Mouse (Mus musculus): Measurements from ENCODE around the gene Gpc1. TPM values are rescaled to one million over a fixed set of nuclear protein-coding genes. Genes with fewer than 3 reads are reported as not detected.

Gpc1 gene
- total RNA-seq (2023): 5.1 TPM

DNA sequence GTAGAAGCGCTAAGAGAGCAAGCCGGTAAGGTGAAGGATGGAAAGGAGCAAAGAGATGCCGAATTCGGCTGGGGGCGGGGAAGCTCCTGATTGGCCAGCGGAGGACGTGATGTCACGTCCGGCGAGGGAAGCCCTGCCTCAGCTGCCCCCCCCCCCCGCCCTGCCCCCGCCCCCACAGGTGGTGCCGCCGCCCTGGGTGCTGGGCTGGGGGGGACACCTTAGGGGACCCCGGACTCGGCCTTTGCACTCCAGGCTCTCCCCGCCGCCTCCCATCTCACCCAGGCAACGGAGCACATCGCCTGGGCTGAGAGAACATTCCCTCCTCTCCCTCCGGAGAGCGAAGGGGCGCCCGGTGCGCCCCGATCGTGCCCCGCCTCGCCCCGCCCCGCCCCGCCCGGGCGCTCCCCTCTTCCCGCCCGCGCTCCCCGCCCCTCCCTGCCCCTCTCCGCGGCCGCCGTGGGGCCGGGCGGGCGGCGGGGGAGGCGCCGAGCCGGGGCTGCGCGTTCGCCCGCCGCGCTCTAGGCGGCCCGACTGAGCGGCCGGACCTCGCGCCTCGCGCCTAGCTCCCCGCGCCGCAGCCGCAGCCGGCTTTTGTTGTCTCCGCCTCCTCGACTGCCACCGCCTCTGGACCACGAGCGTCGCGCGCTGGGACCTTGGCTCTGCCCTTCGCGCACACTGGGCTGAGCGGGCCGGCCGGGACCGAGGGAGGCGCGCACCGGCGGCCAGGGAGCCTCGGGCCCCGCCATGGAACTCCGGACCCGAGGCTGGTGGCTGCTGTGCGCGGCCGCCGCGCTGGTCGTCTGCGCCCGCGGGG, at the start of gene Gpc1:
Gene Gpc1 (plus strand): TSS at position 458 of the 814 bp plus-strand sequence.

DNA sequence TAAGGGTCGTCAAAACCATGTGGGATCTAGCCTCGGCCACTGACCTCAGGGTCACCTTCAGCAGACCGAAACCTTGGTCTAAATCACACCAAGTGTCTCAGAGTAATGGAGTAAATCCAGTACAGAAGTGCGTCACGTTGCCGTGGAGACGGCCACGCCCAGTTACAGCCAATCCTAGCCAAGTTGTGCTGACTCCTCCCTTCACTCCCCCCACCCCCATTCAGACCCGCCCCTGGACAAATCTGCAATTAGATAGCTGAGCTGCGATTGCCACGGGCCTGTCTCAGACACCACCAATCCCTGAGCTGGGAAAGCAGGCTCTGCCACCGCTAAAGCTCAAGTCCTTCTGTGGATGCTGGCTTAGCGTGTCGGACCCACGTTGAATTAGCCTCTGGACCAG, 71.3 kb downstream of the Gpc1 start, which contains the start of gene Ankmy1:
Gene Ankmy1 (minus strand): TSS at position 121 of the 400 bp plus-strand sequence.

DNA sequence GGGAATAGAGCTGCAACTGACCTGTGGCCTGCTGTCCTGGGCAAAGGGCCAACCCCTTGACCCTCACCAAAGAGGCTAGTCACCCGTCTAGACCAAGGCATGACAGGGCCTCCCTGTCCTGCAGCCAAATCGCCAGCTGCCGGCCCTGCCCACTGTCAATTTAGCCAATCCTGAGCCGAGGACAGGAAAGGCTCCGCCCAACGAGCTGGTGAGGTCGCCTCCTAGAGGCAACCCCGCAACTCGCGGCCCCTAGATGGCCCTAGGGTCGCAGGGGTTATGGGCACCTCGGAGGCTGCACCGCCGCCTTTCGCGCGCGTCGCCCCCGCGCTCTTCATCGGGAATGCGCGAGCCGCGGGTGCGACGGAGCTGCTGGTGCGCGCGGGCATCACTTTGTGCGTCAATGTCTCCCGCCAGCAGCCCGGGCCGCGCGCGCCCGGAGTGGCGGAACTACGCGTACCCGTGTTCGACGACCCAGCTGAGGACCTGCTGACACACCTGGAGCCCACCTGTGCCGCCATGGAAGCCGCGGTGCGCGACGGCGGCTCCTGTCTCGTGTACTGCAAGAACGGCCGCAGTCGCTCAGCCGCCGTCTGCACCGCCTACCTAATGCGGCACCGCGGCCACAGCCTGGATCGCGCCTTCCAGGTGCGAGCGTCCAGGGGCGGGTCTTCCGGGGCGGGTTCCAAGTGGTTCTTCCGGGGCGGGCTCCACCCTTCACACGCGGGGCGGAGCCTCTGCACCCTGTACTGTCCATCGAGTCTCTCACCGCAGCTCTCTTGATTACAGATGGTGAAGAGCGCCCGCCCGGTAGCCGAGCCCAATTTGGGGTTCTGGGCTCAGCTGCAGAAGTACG, 75.6 kb downstream of the Gpc1 start, which contains the start of gene Dusp28:
Gene Dusp28 (plus strand): TSS at position 203 of the 853 bp plus-strand sequence.

Other genes with a start within 250 kb of the Gpc1 start
- not detected for gene Olfr1412, start 245.9 kb upstream of the Gpc1 start, total RNA-seq (2023)
- gene Olfr1411, start 237.2 kb upstream of the Gpc1 start, total RNA-seq (2023): not detected
- not detected for gene Olfr1410, start 225.9 kb upstream of the Gpc1 start, total RNA-seq (2023)
- not detected for gene Olfr12, start 213.9 kb upstream of the Gpc1 start, total RNA-seq (2023)
- 85.1 TPM for gene Cops9, start 189.7 kb upstream of the Gpc1 start, total RNA-seq (2023)
- not detected for gene Otos, start 182.8 kb upstream of the Gpc1 start, total RNA-seq (2023)
- gene Ankmy1, start 71.3 kb downstream of the Gpc1 start, total RNA-seq (2023): 1.6 TPM
- 5.8 TPM for gene Dusp28, start 75.3 kb downstream of the Gpc1 start, total RNA-seq (2023)
- 89.5 TPM for gene Rnpepl1, start 79.1 kb downstream of the Gpc1 start, total RNA-seq (2023)
- 14.6 TPM for gene Capn10, start 102.7 kb downstream of the Gpc1 start, total RNA-seq (2023)
- gene Gpr35, start 119.2 kb downstream of the Gpc1 start, total RNA-seq (2023): 0.77 TPM
- gene Aqp12, start 174.7 kb downstream of the Gpc1 start, total RNA-seq (2023): not detected

All from CD8-positive naive resting alpha-beta T cell, adult 57 days (primary cell).